Mouse (Mus musculus): Measurements from ENCODE around the gene Rhbdf1. TPM values are rescaled to one million over a fixed set of nuclear protein-coding genes. Genes with fewer than 3 reads are reported as not detected.

Gene Rhbdf1
- total RNA-seq (2014; rRNA removed), result 3.1 and 3.8 TPM in 2 replicates
- 11.1 and 18.0 TPM in 2 replicates for polyA plus RNA-seq (2012; rRNA removed)

DNA sequence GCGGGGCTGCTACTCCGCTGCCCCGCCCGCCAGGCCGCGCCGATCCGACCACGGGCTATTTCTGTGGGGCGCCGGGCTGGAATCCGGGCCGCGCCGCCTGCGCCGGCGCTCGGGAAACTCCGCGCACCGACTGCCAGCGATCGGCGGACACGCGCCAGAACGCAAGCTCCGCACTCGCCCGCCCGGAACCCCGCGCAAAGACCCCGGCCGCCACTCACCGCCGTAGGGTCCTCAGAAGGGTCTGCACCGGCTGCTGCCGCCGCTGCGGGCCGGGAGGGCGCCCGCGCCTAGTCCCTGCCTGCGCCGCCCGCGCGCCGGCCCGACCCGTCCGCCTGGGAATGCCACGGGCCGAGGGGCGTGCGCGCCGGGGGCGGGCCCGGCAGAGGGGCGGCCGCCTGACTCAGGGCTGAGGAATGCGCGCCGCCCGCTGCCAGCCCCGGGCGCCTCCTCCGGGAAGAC, at the start of gene Rhbdf1:
Gene Rhbdf1 (minus strand): TSS at position 350 of the 459 bp plus-strand sequence.
- H3K4me3 ChIP-seq (ENCODE audit: insufficient read depth, low read depth, low read length), result peak within 1 kb of the TSS; percentile 65
- TF ChIP-seq CTCF (IDR thresholded peaks at IDR 0.05; ENCODE audit: low read depth, low read length) (no peak), POLR2A (IDR thresholded peaks at IDR 0.05; ENCODE audit: extremely low read depth, insufficient read depth, low read length) (no peak)
- no peak for DNase-seq (ENCODE audit: extremely low read depth, low read depth, low spot score)
- H3K27me3 ChIP-seq (ENCODE audit: control insufficient read depth, insufficient read depth, low read length), result no peaks in the 10 kb centered on the region
- H3K4me1 ChIP-seq (ENCODE audit: control insufficient read depth, insufficient read depth, low read length), result peaks cover 19% of the 10 kb centered on the region
- H3K79me2 ChIP-seq (ENCODE audit: control insufficient read depth, insufficient read depth, low read length), result no peaks in the 10 kb centered on the region
- H3K9ac ChIP-seq (ENCODE audit: low read depth, low read length), result peak within 1 kb of the TSS; percentile 69
- 1% methylated on average over 72 of the region's 72 CpGs for WGBS
- no peaks in the 10 kb centered on the region for H3K36me3 ChIP-seq (ENCODE audit: control insufficient read depth, insufficient read depth, low read length)
- peak within 1 kb of the TSS; percentile 38 for H3K27ac ChIP-seq (replicated peaks; ENCODE audit: insufficient read depth, low read depth, low read length)

DNA sequence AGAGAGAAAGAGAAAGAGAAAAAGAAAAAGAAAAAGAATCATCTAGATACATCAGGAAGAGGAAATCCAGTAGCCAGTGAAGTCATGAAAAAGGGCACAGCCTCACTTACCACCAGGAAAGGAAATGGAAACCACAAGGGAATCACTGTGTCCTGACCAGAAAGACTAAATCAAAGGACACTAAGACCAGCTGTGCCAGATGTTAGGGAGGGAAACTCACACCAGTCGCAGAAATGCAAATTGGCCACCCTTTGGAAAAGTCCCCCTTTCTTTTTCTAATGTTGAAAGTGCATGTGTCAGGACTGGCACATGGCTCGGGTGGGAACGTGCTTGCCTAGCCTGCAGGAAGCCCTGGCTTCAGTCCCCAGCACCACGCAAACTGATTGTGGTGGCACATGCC, 49.1 kb upstream of the Rhbdf1 start:
- WGBS, result 57% methylated on average over 4 of the region's 4 CpGs
- TF ChIP-seq CTCF (IDR thresholded peaks at IDR 0.05; ENCODE audit: low read depth, low read length) (no peak), POLR2A (IDR thresholded peaks at IDR 0.05; ENCODE audit: extremely low read depth, insufficient read depth, low read length) (no peak)
- no peaks in the 10 kb centered on the region; the same call in 1 of the 2 replicates for H3K4me1 ChIP-seq (ENCODE audit: control insufficient read depth, insufficient read depth, low read length)

DNA sequence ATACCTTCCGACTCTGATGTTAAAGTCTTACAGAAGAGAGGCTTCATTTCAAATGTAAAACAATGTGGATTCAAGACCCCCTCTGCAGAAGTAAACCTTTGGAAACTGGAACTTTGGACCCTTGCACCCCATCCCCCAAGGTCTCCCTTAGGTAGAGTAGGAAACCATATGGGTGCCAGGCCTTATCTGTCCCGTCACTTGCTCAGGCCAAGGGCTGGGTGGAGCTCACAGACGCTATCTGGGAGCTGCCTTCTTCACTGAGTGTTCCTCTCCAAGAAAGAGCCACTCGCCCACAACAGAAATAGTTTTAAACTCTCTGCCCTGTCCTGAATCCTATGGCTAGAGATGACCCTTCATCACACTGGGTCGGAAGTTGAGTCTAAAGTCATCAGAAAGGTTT, 46.9 kb upstream of the Rhbdf1 start:
- H3K79me2 ChIP-seq (ENCODE audit: control insufficient read depth, insufficient read depth, low read length), result peaks cover 9% of the 10 kb centered on the region; the same call in 1 of the 2 replicates
- 83% methylated on average over 5 of the region's 5 CpGs for WGBS
- H3K27ac ChIP-seq (replicated peaks; ENCODE audit: insufficient read depth, low read depth, low read length), result no peak overlapping the region
- no peaks in the 10 kb centered on the region; the same call in 1 of the 2 replicates for H3K4me1 ChIP-seq (ENCODE audit: control insufficient read depth, insufficient read depth, low read length)
- no peak for TF ChIP-seq POLR2A (IDR thresholded peaks at IDR 0.05; ENCODE audit: extremely low read depth, insufficient read depth, low read length)
- no peak for TF ChIP-seq CTCF (IDR thresholded peaks at IDR 0.05; ENCODE audit: low read depth, low read length)
- H3K27me3 ChIP-seq (ENCODE audit: control insufficient read depth, insufficient read depth, low read length), result no peaks in the 10 kb centered on the region
- H3K9ac ChIP-seq (ENCODE audit: low read depth, low read length), result no peak overlapping the region
- no peak overlapping the region for H3K4me3 ChIP-seq (ENCODE audit: insufficient read depth, low read depth, low read length)
- H3K36me3 ChIP-seq (ENCODE audit: control insufficient read depth, insufficient read depth, low read length), result no peaks in the 10 kb centered on the region
- no peak for DNase-seq (ENCODE audit: extremely low read depth, low read depth, low spot score)

More for the DNA sequence above, 49.1 kb upstream of the Rhbdf1 start:
- no peaks in the 10 kb centered on the region for H3K27me3 ChIP-seq (ENCODE audit: control insufficient read depth, insufficient read depth, low read length)
- no peak for DNase-seq (ENCODE audit: extremely low read depth, low read depth, low spot score)
- no peak overlapping the region for H3K9ac ChIP-seq (ENCODE audit: low read depth, low read length)
- H3K4me3 ChIP-seq (ENCODE audit: insufficient read depth, low read depth, low read length), result no peak overlapping the region
- no peaks in the 10 kb centered on the region for H3K36me3 ChIP-seq (ENCODE audit: control insufficient read depth, insufficient read depth, low read length)
- H3K27ac ChIP-seq (replicated peaks; ENCODE audit: insufficient read depth, low read depth, low read length), result no peak overlapping the region
- H3K79me2 ChIP-seq (ENCODE audit: control insufficient read depth, insufficient read depth, low read length), result peaks cover 5% of the 10 kb centered on the region; the same call in 1 of the 2 replicates

DNA sequence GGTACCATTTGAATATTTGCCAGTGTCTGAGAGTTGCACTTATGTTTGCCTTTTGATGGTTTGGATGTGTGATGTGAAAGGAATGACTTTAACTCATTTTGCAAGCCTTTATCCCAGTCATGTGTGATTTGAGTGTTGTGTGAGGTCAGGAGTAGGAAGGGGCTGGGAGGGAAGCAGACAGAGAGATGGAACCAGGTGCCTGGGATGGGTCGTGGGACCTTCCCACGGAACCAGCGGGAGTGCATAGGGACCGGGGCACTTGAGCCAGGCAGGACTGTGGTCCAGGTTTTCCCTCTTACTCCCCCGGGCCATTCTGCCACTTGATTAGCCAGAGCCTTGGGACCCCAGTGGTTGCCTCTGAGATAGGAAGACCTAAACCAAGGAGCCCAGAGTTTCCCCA, 45.9 kb upstream of the Rhbdf1 start:
- no peak overlapping the region for H3K27ac ChIP-seq (replicated peaks; ENCODE audit: insufficient read depth, low read depth, low read length)
- no peaks in the 10 kb centered on the region for H3K27me3 ChIP-seq (ENCODE audit: control insufficient read depth, insufficient read depth, low read length)
- 35% methylated on average over 5 of the region's 5 CpGs for WGBS
- no peak for DNase-seq (ENCODE audit: extremely low read depth, low read depth, low spot score)
- H3K9ac ChIP-seq (ENCODE audit: low read depth, low read length), result no peak overlapping the region
- no peaks in the 10 kb centered on the region for H3K36me3 ChIP-seq (ENCODE audit: control insufficient read depth, insufficient read depth, low read length)
- peaks cover 9% of the 10 kb centered on the region; the same call in 1 of the 2 replicates for H3K79me2 ChIP-seq (ENCODE audit: control insufficient read depth, insufficient read depth, low read length)
- no peak for TF ChIP-seq CTCF (IDR thresholded peaks at IDR 0.05; ENCODE audit: low read depth, low read length)
- TF ChIP-seq POLR2A (IDR thresholded peaks at IDR 0.05; ENCODE audit: extremely low read depth, insufficient read depth, low read length), result no peak
- H3K4me1 ChIP-seq (ENCODE audit: control insufficient read depth, insufficient read depth, low read length), result no peaks in the 10 kb centered on the region; the same call in 1 of the 2 replicates
- no peak overlapping the region for H3K4me3 ChIP-seq (ENCODE audit: insufficient read depth, low read depth, low read length)

DNA sequence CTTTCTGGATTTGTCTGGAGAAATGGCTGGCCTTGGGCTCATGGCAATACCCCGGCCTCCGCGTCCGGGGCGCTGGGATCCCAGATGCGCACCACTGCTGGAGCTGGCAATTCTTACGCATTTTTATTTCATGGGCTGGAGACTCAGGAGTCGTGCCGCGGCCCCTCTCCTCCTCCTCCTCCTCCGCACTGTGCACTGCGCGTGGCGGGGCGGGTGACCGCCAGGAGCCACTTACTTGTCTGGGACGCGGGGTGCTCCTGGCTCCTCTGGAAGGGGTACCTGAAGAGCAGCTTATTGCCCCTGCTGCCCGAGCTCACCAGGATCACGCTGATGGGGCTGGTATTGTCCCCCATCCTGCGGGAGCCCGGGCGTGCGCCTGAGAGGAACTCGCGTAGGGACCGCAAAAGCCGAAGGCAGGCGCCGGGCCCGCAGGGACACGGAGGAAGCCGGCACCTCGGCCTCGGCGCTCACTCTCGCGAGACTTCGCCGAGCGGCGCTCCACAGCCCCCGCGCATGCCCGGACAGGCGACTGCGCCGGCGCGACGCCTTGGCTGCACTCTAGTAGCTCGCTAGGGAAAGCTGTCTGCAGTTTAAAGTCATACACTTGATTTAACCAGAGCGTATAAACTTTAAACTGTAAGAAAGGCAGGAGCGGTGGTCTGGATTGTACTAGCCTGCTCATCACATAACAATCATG, 45.2 kb upstream of the Rhbdf1 start, which contains the start of gene Nprl3:
Gene Nprl3 (minus strand): TSS at position 520 of the 697 bp plus-strand sequence.
- TF ChIP-seq POLR2A (IDR thresholded peaks at IDR 0.05; ENCODE audit: extremely low read depth, insufficient read depth, low read length) (peak; percentile 79), CTCF (IDR thresholded peaks at IDR 0.05; ENCODE audit: low read depth, low read length) (no peak)
- peak within 1 kb of the TSS; percentile 91 for H3K9ac ChIP-seq (ENCODE audit: low read depth, low read length)
- peak within 1 kb of the TSS; percentile 73 for H3K27ac ChIP-seq (replicated peaks; ENCODE audit: insufficient read depth, low read depth, low read length)
- DNase-seq (ENCODE audit: extremely low read depth, low read depth, low spot score), result peak; percentile 74
- no peaks in the 10 kb centered on the region; the same call in 1 of the 2 replicates for H3K4me1 ChIP-seq (ENCODE audit: control insufficient read depth, insufficient read depth, low read length)
- H3K36me3 ChIP-seq (ENCODE audit: control insufficient read depth, insufficient read depth, low read length), result no peaks in the 10 kb centered on the region; the same call in 1 of the 2 replicates
- H3K4me3 ChIP-seq (ENCODE audit: insufficient read depth, low read depth, low read length), result peak within 1 kb of the TSS; percentile 97
- H3K79me2 ChIP-seq (ENCODE audit: control insufficient read depth, insufficient read depth, low read length), result peaks cover 9% of the 10 kb centered on the region; the same call in 1 of the 2 replicates
- WGBS, result under 1% methylated on average over 54 of the region's 54 CpGs
- no peaks in the 10 kb centered on the region for H3K27me3 ChIP-seq (ENCODE audit: control insufficient read depth, insufficient read depth, low read length)

Measured in liver, adult 2 months (tissue).